Mouse (Mus musculus) MEL (cell line): ENCODE results near the gene Ate1.

Experiments
- POLR2A ChIP-seq, 2 experiments: IDR thresholded peaks; 2 replicates each; pipeline ENCODE4 v1.6.1; 2011 to 2012; ENCODE audit warnings: low read length in 2 of 2, mild to moderate bottlenecking in 2 of 2, control low read depth in 1 of 2, improper control_type of control experiment in 1 of 2, low read depth in 1 of 2, moderate library complexity in 1 of 2; ENCODE audit not compliant: control insufficient read depth in 1 of 2, insufficient read depth in 1 of 2, poor library complexity in 1 of 2
- SIN3A ChIP-seq: IDR thresholded peaks from 2 replicates; pipeline ENCODE4 v1.6.1; 2012; ENCODE audit warnings: low read length, improper control_type of control experiment, inconsistent platforms
- TBP ChIP-seq: IDR thresholded peaks from 2 replicates; pipeline ENCODE4 v1.8.0; 2011; ENCODE audit warnings: low read depth, low read length, improper control_type of control experiment
- TCF12 ChIP-seq: IDR thresholded peaks from 2 replicates; pipeline ENCODE4 v1.6.1; 2014; ENCODE audit warnings: low read depth, mild to moderate bottlenecking, inconsistent platforms, low read length, improper control_type of control experiment, moderate library complexity
- ZC3H11A ChIP-seq: IDR thresholded peaks from 2 replicates; pipeline ENCODE4 v1.6.1; 2012; ENCODE audit warnings: low read depth, mild to moderate bottlenecking, inconsistent platforms, low read length, improper control_type of control experiment

- TF ChIP-seq ZC3H11A (no peak), TCF12 (no peak), TBP (no peak), SIN3A (no peak), POLR2A (IDR thresholded peaks at IDR 0.05; ENCODE audit: control insufficient read depth in 1 of 2, insufficient read depth in 1 of 2, low read depth in 1 of 2, low read length in 2 of 2, poor library complexity in 1 of 2) (no peak)
Measured at GRCm38 (mm10) chr7:130563276-130563675, 43.1 kb upstream of the Ate1 start.
